Mouse (Mus musculus) midbrain, postnatal 0 days (tissue): ENCODE data around the gene Zfp446. TPM values are rescaled to one million over a fixed set of nuclear protein-coding genes. Genes with fewer than 3 reads are reported as not detected.
A peak's percentile ranks its signal among the peaks of the same experiment; 100 is the strongest.

Source experiments
- ATAC-seq: fragments of 200-750 bp; cut with Nextera tagmentation; 2 replicates; pipeline ENCODE4 v1.8.0; 2017; ENCODE audit warnings: moderate number of reproducible peaks, mild to moderate bottlenecking, moderate TSS enrichment, moderate library complexity; ENCODE audit not compliant: low FRiP score
- DNase-seq: peaks from one replicate; pipeline ENCODE4 v3.0.0-alpha.2; 2015; ENCODE audit warnings: low spot score
- H3K27ac ChIP-seq: fragments of 300-500 bp; sonication (generic); 2 replicates; pipeline ENCODE4 v1.5.1; 2014; ENCODE audit warnings: low read depth, mild to moderate bottlenecking, low read length, mixed read lengths
- H3K27me3 ChIP-seq: fragments of 300-500 bp; sonication (generic); 2 replicates; pipeline ENCODE4 v1.6.1; 2014; ENCODE audit warnings: low read length, control low read depth, mixed read lengths; ENCODE audit not compliant: insufficient read depth
- H3K36me3 ChIP-seq: fragments of 300-500 bp; sonication (generic); 2 replicates; pipeline ENCODE4 v1.6.1; 2014; ENCODE audit warnings: low read length, control low read depth, mixed read lengths; ENCODE audit not compliant: insufficient read depth
- H3K4me1 ChIP-seq: fragments of 300-500 bp; sonication (generic); 2 replicates; pipeline ENCODE4 v1.6.1; 2014; ENCODE audit warnings: mild to moderate bottlenecking, control low read depth, antibody characterized with exemption, low read length, mixed read lengths; ENCODE audit not compliant: insufficient read depth
- H3K4me2 ChIP-seq: fragments of 300-500 bp; sonication (generic); 2 replicates; pipeline ENCODE4 v1.6.1; 2014; ENCODE audit warnings: low read depth, mild to moderate bottlenecking, low read length, mixed read lengths; ENCODE audit not compliant: poor library complexity, severe bottlenecking
- H3K4me3 ChIP-seq: fragments of 300-500 bp; sonication (generic); 2 replicates; pipeline ENCODE4 v1.5.1; 2014; ENCODE audit warnings: low read depth, mild to moderate bottlenecking, low read length, moderate library complexity
- H3K9ac ChIP-seq: fragments of 300-500 bp; sonication (generic); replicated peaks from 2 replicates; pipeline ENCODE4 v1.6.1; 2014; ENCODE audit warnings: mild to moderate bottlenecking, low read length, moderate library complexity, mixed read lengths; ENCODE audit not compliant: poor library complexity, severe bottlenecking
- H3K9me3 ChIP-seq: fragments of 300-500 bp; sonication (generic); 2 replicates; pipeline ENCODE4 v1.6.1; 2016; ENCODE audit warnings: low read length, control low read depth
- CTCF ChIP-seq: IDR thresholded peaks from 2 replicates; pipeline ENCODE4 v1.5.1; 2016; ENCODE audit warnings: antibody characterized with exemption, mild to moderate bottlenecking
- WGBS: fragments of 180-500 bp; shearing (Covaris S2); extraction: QIAGEN DNeasy Blood & Tissue Kit; methylation state at CpG from one replicate; pipeline ENCODE4 v1.1.7; 2014; 5-methylcytosine and 5-hydroxymethylcytosine counted together
- polyA plus RNA-seq: library from polyadenylated mRNA; unstranded; fragments of >200 nt; fragmentation: Nextera tagmentation; extraction: Ambion mirVana; gene quantifications from 2 replicates; pipeline ENCODE4 v1.2.1, GENCODE M21; 2015
- total RNA-seq: library from RNA; depleted of rRNA; stranded (reverse); fragments of >200 nt; gene quantifications from 2 replicates; pipeline ENCODE4 v1.2.3, GENCODE M21; 2014

The Zfp446 gene
- total and polyA plus RNA-seq, 2 experiments from 2014 or later = 8.9 to 11.9 TPM

DNA sequence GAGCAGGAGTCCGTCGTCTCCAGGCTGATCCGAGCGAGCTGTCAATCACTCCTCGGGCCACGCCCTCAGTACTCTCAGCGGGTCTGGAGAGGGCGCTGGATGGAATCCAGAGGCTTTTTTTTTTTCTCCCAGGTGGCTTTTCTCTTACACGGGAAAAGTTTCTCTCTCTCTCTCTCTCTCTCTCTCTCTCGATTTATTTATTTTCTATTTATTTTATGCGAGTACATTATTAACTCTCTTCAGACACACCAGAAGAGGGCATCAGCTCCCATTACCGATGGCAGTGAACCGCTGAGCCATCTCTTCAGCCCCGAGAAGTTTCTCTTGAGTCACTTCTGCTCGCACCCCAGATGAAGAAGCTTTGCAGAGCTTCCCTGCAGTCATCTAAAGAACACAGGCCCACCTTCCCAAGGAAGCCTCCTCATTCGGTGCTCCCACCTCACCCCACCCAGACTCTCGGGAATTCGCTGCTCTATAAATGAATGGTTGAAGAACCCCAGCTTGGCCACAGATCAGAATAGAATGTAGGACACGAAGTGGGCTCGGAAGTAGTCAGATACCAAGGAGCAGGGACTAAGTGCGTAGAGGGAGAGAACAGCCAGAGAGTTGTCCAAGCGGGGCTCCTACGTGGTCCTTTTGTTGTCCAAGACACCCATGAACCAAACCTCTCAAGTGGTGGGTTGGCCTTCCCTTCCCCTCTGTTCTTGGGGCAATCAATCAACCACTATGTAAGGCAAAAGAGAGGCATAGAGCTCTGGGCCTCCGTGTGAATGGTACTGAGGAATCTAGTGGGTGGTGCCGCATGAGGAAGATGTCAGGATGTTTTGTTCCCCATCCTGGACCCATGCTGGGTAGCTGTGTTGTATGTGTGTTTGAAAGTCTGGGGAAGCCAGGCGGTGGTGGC lies 32.6 kb downstream of the Zfp446 start, which contains the start of gene Zbtb45:
Zbtb45 (minus strand) TSS at position 30 of the 904 bp plus-strand sequence.
- 0 out of 2 replicates have a peak, but pooled peaks cover 4% of the 10 kb centered on the region for H3K4me1 ChIP-seq
- DNase-seq (no peak), ATAC-seq (no peak)
- 0 out of 2 replicates have a peak, but pooled peaks have one; percentile 7 for TF ChIP-seq CTCF
- H3K9me3 ChIP-seq = no peaks in the 10 kb centered on the region
- H3K27me3 ChIP-seq = 0 out of 2 replicates have a peak, but pooled peaks cover 4% of the 10 kb centered on the region
- 12% methylated on average over 25 of the region's 26 CpGs for WGBS
- H3K27ac ChIP-seq = peak within 1 kb of the TSS; percentile 91
- H3K4me3 ChIP-seq = peak within 1 kb of the TSS; percentile 71
- peak within 1 kb of the TSS; percentile 89 for H3K9ac ChIP-seq
- H3K36me3 ChIP-seq = peaks cover 24% of the 10 kb centered on the region
- peak within 1 kb of the TSS; percentile 66 for H3K4me2 ChIP-seq

- no peak overlapping the region for H3K4me2 ChIP-seq
Measured at GRCm38 (mm10) chr7:13013671-13014070, 36.0 kb downstream of the Zfp446 start.

GRCm38 (mm10) chr7:13014275-13014839 lies 36.7 kb downstream of the Zfp446 start:
- 0 out of 2 replicates have a peak, but pooled peaks cover 4% of the 10 kb centered on the region for H3K4me1 ChIP-seq
- H3K9ac ChIP-seq = no peak overlapping the region
- ATAC-seq (no peak), DNase-seq (no peak)
- H3K9me3 ChIP-seq = no peaks in the 10 kb centered on the region
- 0 out of 2 replicates have a peak, but pooled peaks cover 4% of the 10 kb centered on the region for H3K27me3 ChIP-seq
- H3K4me3 ChIP-seq = no peak overlapping the region
- H3K27ac ChIP-seq = no peak overlapping the region
- WGBS = 42% methylated on average over 6 of the region's 6 CpGs
- H3K4me2 ChIP-seq = no peak overlapping the region
- TF ChIP-seq CTCF = no peak
- H3K36me3 ChIP-seq = no peaks in the 10 kb centered on the region

More at GRCm38 (mm10) chr7:13013671-13014070, 36.0 kb downstream of the Zfp446 start:
- no peak overlapping the region for H3K4me3 ChIP-seq
- H3K4me1 ChIP-seq = 0 out of 2 replicates have a peak, but pooled peaks cover 4% of the 10 kb centered on the region
- H3K9me3 ChIP-seq = no peaks in the 10 kb centered on the region
- no peak overlapping the region for H3K27ac ChIP-seq
- H3K9ac ChIP-seq = no peak overlapping the region
- DNase-seq (no peak), ATAC-seq (no peak)
- 74% methylated on average over 4 of the region's 4 CpGs for WGBS
- H3K36me3 ChIP-seq = no peaks in the 10 kb centered on the region
- H3K27me3 ChIP-seq = 0 out of 2 replicates have a peak, but pooled peaks cover 4% of the 10 kb centered on the region
- TF ChIP-seq CTCF = no peak

DNA sequence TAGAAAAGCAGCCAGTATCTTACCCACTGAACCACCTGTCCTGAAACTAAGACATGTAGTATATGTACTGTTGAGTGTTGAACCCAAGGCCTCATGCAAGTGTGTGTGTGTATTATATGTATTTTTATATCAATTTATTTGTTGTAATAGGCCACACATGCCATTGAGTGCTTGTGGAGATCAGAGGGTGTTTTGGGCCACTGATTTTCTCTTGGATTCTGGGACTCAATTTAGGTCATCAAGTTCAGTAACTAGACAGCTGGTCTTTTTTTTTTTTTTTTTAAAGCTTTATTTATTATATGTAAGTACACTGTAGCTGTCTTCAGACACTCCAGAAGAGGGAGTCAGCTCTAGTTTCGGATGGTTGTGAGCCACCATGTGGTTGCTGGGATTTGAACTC lies 37.6 kb downstream of the Zfp446 start:
- WGBS = 94% methylated on average over 1 of the region's 1 CpGs
- TF ChIP-seq CTCF = no peak

DNA sequence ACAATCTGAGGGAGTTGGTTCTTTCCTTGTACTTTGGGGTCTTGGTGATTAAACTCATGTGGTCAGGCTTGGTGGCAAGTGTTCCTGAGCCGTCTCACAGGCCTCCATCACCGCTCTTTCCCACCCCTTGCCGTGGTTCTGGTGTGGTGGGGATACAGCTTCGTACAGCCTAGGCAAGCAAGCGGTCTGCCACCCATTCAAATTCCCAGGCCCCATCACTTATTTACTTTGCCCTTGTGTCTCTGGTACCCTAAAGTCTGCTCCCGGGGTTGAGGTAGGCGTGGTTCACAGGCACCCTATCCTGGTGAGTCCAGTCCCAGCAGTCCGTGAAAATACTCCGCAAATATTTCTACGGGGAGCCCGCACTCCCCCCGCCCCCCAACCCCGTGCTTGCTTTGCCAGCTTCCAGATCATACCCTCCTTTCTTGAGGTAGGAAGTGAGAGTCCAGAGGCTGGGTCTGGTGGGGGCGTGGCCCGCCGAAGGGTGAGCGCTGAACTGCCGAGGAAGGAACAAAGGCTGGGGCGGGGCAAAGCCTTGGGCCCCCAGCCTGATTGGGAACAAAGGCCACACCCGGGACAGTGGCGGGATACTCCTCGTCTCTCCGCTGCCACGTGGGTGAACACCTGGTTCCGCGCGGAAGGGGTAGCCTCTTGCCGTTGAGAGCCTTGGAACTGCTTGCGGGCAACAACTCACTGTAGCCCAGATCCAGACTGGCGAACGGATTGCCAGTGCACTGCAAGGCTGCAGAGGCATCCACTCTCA lies 45.3 kb downstream of the Zfp446 start:
- Histone ChIP-seq H3K4me1 (peaks cover 5% of the 10 kb centered on the region; the same call in 1 of the 2 replicates), H3K4me3 (peak overlapping the region; percentile 85), H3K36me3 (peaks cover 14% of the 10 kb centered on the region), H3K9me3 (no peaks in the 10 kb centered on the region), H3K4me2 (peak overlapping the region; percentile 96), H3K27me3 (no peaks in the 10 kb centered on the region), H3K9ac (peak overlapping the region; percentile 66), H3K27ac (0 out of 2 replicates have a peak overlapping the region, but pooled peaks have one; percentile 27)
- no peak for TF ChIP-seq CTCF
- WGBS = 3% methylated on average over 31 of the region's 31 CpGs
- peak; percentile 10; the same call in 1 of the 2 replicates for ATAC-seq
- peak; percentile 69 for DNase-seq

More for the DNA sequence above, 37.6 kb downstream of the Zfp446 start:
- 0 out of 2 replicates have a peak, but pooled peaks cover 4% of the 10 kb centered on the region for H3K4me1 ChIP-seq
- no peak overlapping the region for H3K27ac ChIP-seq
- H3K27me3 ChIP-seq = 0 out of 2 replicates have a peak, but pooled peaks cover 4% of the 10 kb centered on the region
- no peak overlapping the region for H3K4me2 ChIP-seq
- ATAC-seq = no peak
- DNase-seq = no peak
- no peaks in the 10 kb centered on the region for H3K9me3 ChIP-seq
- no peak overlapping the region for H3K4me3 ChIP-seq
- no peak overlapping the region for H3K9ac ChIP-seq
- H3K36me3 ChIP-seq = no peaks in the 10 kb centered on the region
